Mouse (Mus musculus) hindbrain, embryonic 16.5 days (tissue): ENCODE data around the gene Lpar2. TPM values are rescaled to one million over a fixed set of nuclear protein-coding genes. Genes with fewer than 3 reads are reported as not detected.
A peak's percentile ranks its signal among the peaks of the same experiment; 100 is the strongest.

Experiments used
- ATAC-seq: fragments of 200-750 bp; cut with Nextera tagmentation; 2 replicates; pipeline ENCODE4 v1.8.0; 2017; ENCODE audit warnings: moderate TSS enrichment, moderate library complexity
- H3K27ac ChIP-seq: fragments of 300-500 bp; sonication (generic); 2 replicates; pipeline ENCODE4 v1.5.1; 2014; ENCODE audit warnings: low read depth, mild to moderate bottlenecking, control low read depth, low read length, moderate library complexity
- H3K27me3 ChIP-seq: fragments of 300-500 bp; sonication (generic); replicated peaks from 2 replicates; pipeline ENCODE4 v1.6.1; 2014; ENCODE audit warnings: low read length; ENCODE audit not compliant: control insufficient read depth, insufficient read depth
- H3K36me3 ChIP-seq: fragments of 300-500 bp; sonication (generic); 2 replicates; pipeline ENCODE4 v1.6.1; 2014; ENCODE audit warnings: mild to moderate bottlenecking, low read length, moderate library complexity, mixed read lengths; ENCODE audit not compliant: control insufficient read depth, insufficient read depth
- H3K4me1 ChIP-seq: fragments of 300-500 bp; sonication (generic); 2 replicates; pipeline ENCODE4 v1.6.1; 2014; ENCODE audit warnings: low read depth, low read length; ENCODE audit not compliant: control insufficient read depth, insufficient read depth
- H3K4me2 ChIP-seq: fragments of 300-500 bp; sonication (generic); 2 replicates; pipeline ENCODE4 v1.6.1; 2014; ENCODE audit warnings: mild to moderate bottlenecking, low read length, control low read depth, moderate library complexity
- H3K4me3 ChIP-seq: fragments of 300-500 bp; sonication (generic); 2 replicates; pipeline ENCODE4 v1.5.1; 2014; ENCODE audit warnings: mild to moderate bottlenecking, low read length, control low read depth, moderate library complexity
- H3K9ac ChIP-seq: fragments of 300-500 bp; sonication (generic); 2 replicates; pipeline ENCODE4 v1.6.1; 2014; ENCODE audit warnings: low read depth, mild to moderate bottlenecking, control low read depth, low read length, moderate library complexity
- H3K9me3 ChIP-seq: fragments of 300-500 bp; sonication (generic); 2 replicates; pipeline ENCODE4 v1.6.1; 2014; ENCODE audit warnings: mild to moderate bottlenecking, low read length, moderate library complexity; ENCODE audit not compliant: control insufficient read depth
- WGBS: fragments of 180-500 bp; shearing (Covaris S2); extraction: QIAGEN DNeasy Blood & Tissue Kit; methylation state at CpG from one replicate; pipeline ENCODE4 v1.1.7; 2014; 5-methylcytosine and 5-hydroxymethylcytosine counted together
- polyA plus RNA-seq: library from polyadenylated mRNA; unstranded; fragments of >200 nt; fragmentation: Nextera tagmentation; extraction: Ambion mirVana; gene quantifications from 2 replicates; pipeline ENCODE4 v1.2.1, GENCODE M21; 2015

Gene Lpar2
- polyA plus RNA-seq, 1 experiment from 2014 or later, result 0.54 TPM

GRCm38 (mm10) chr8:69802216-69802615 lies 20.0 kb upstream of the Lpar2 start:
- Histone ChIP-seq H3K36me3 (peaks cover 83% of the 10 kb centered on the region), H3K4me3 (no peak overlapping the region), H3K9me3 (no peaks in the 10 kb centered on the region), H3K27me3 (no peaks in the 10 kb centered on the region), H3K27ac (no peak overlapping the region), H3K9ac (no peak overlapping the region), H3K4me1 (no peaks in the 10 kb centered on the region), H3K4me2 (no peak overlapping the region)
- no peak for ATAC-seq

GRCm38 (mm10) chr8:69803366-69803765 lies 18.9 kb upstream of the Lpar2 start:
- 95% methylated on average over 7 of the region's 7 CpGs for WGBS
- no peak overlapping the region for H3K9ac ChIP-seq

GRCm38 (mm10) chr8:69804537-69804936 lies 17.7 kb upstream of the Lpar2 start:
- Histone ChIP-seq H3K27ac (no peak overlapping the region), H3K4me3 (no peak overlapping the region), H3K4me1 (peaks cover 3% of the 10 kb centered on the region; the same call in 1 of the 2 replicates), H3K9ac (no peak overlapping the region), H3K36me3 (peaks cover 67% of the 10 kb centered on the region), H3K4me2 (no peak overlapping the region), H3K27me3 (no peaks in the 10 kb centered on the region), H3K9me3 (no peaks in the 10 kb centered on the region)
- 92% methylated on average over 6 of the region's 6 CpGs for WGBS
- ATAC-seq, result no peak

More at GRCm38 (mm10) chr8:69803366-69803765, 18.9 kb upstream of the Lpar2 start:
- Histone ChIP-seq H3K4me2 (no peak overlapping the region), H3K36me3 (peaks cover 79% of the 10 kb centered on the region), H3K4me3 (no peak overlapping the region), H3K27ac (no peak overlapping the region), H3K4me1 (peaks cover 2% of the 10 kb centered on the region; the same call in 1 of the 2 replicates), H3K27me3 (no peaks in the 10 kb centered on the region), H3K9me3 (no peaks in the 10 kb centered on the region)
- no peak for ATAC-seq

GRCm38 (mm10) chr8:69805086-69805485 lies 17.1 kb upstream of the Lpar2 start:
- Histone ChIP-seq H3K9me3 (no peaks in the 10 kb centered on the region), H3K27ac (no peak overlapping the region), H3K4me1 (peaks cover 3% of the 10 kb centered on the region; the same call in 1 of the 2 replicates), H3K9ac (no peak overlapping the region), H3K27me3 (no peaks in the 10 kb centered on the region), H3K4me3 (no peak overlapping the region), H3K36me3 (peaks cover 62% of the 10 kb centered on the region), H3K4me2 (no peak overlapping the region)
- 97% methylated on average over 10 of the region's 10 CpGs for WGBS
- ATAC-seq, result no peak

GRCm38 (mm10) chr8:69805491-69805890 lies 16.7 kb upstream of the Lpar2 start:
- Histone ChIP-seq H3K27me3 (no peaks in the 10 kb centered on the region), H3K4me2 (no peak overlapping the region), H3K27ac (no peak overlapping the region), H3K9ac (no peak overlapping the region), H3K4me3 (no peak overlapping the region), H3K4me1 (peaks cover 3% of the 10 kb centered on the region; the same call in 1 of the 2 replicates), H3K9me3 (no peaks in the 10 kb centered on the region), H3K36me3 (peaks cover 58% of the 10 kb centered on the region)
- WGBS, result 92% methylated on average over 9 of the region's 9 CpGs
- no peak for ATAC-seq

- Histone ChIP-seq H3K27me3 (no peaks in the 10 kb centered on the region), H3K36me3 (peaks cover 51% of the 10 kb centered on the region)
- 95% methylated on average over 5 of the region's 5 CpGs for WGBS
These were observed 15.0 kb upstream of the Lpar2 start for GRCm38 (mm10) chr8:69807236-69807635.

GRCm38 (mm10) chr8:69808094-69808863 lies 13.9 kb upstream of the Lpar2 start, which contains the start of gene Gmip:
Gene Gmip (plus strand): TSS chr8:69808679.
- H3K27me3 ChIP-seq, result no peaks in the 10 kb centered on the region
- peak within 1 kb of the TSS; percentile 79 for H3K4me2 ChIP-seq
- peaks cover 3% of the 10 kb centered on the region; the same call in 1 of the 2 replicates for H3K4me1 ChIP-seq
- no peaks in the 10 kb centered on the region for H3K9me3 ChIP-seq
- H3K4me3 ChIP-seq, result peak within 1 kb of the TSS; percentile 69
- peak within 1 kb of the TSS; percentile 82 for H3K9ac ChIP-seq
- 5% methylated on average over 28 of the region's 28 CpGs for WGBS
- peak within 1 kb of the TSS; percentile 66 for H3K27ac ChIP-seq
- peak; percentile 73 for ATAC-seq
- peaks cover 44% of the 10 kb centered on the region for H3K36me3 ChIP-seq

More at GRCm38 (mm10) chr8:69807236-69807635, 15.0 kb upstream of the Lpar2 start:
- H3K4me3 ChIP-seq, result no peak overlapping the region
- no peak overlapping the region for H3K4me2 ChIP-seq
- H3K9me3 ChIP-seq, result no peaks in the 10 kb centered on the region
- H3K9ac ChIP-seq, result no peak overlapping the region
- H3K4me1 ChIP-seq, result peaks cover 3% of the 10 kb centered on the region; the same call in 1 of the 2 replicates
- no peak for ATAC-seq
- H3K27ac ChIP-seq, result no peak overlapping the region

- H3K36me3 ChIP-seq, result peaks cover 39% of the 10 kb centered on the region
- 2% methylated on average over 23 of the region's 23 CpGs for WGBS
- peak overlapping the region; percentile 69 for H3K4me3 ChIP-seq
- peaks cover 3% of the 10 kb centered on the region; the same call in 1 of the 2 replicates for H3K4me1 ChIP-seq
- peak overlapping the region; percentile 79 for H3K4me2 ChIP-seq
- peak overlapping the region; percentile 82 for H3K9ac ChIP-seq
- no peaks in the 10 kb centered on the region for H3K27me3 ChIP-seq
- H3K27ac ChIP-seq, result peak overlapping the region; percentile 66
- no peaks in the 10 kb centered on the region for H3K9me3 ChIP-seq
- ATAC-seq, result peak; percentile 66
These were observed 13.3 kb upstream of the Lpar2 start for GRCm38 (mm10) chr8:69808864-69809403.

- H3K36me3 ChIP-seq, result peaks cover 45% of the 10 kb centered on the region
- ATAC-seq, result no peak
These were observed 12.4 kb upstream of the Lpar2 start for GRCm38 (mm10) chr8:69809820-69810219.

More at GRCm38 (mm10) chr8:69809820-69810219, 12.4 kb upstream of the Lpar2 start:
- 70% methylated on average over 3 of the region's 3 CpGs for WGBS
- H3K4me3 ChIP-seq, result peak overlapping the region; percentile 69; the same call in 1 of the 2 replicates
- H3K4me2 ChIP-seq, result peak overlapping the region; percentile 79
- H3K27me3 ChIP-seq, result no peaks in the 10 kb centered on the region
- no peak overlapping the region; the same call in 1 of the 2 replicates for H3K9ac ChIP-seq
- H3K9me3 ChIP-seq, result no peaks in the 10 kb centered on the region
- no peak overlapping the region for H3K27ac ChIP-seq
- peaks cover 3% of the 10 kb centered on the region; the same call in 1 of the 2 replicates for H3K4me1 ChIP-seq
